ENCODE assay signal across 11 mouse cellular contexts in the genomic region with DNA sequence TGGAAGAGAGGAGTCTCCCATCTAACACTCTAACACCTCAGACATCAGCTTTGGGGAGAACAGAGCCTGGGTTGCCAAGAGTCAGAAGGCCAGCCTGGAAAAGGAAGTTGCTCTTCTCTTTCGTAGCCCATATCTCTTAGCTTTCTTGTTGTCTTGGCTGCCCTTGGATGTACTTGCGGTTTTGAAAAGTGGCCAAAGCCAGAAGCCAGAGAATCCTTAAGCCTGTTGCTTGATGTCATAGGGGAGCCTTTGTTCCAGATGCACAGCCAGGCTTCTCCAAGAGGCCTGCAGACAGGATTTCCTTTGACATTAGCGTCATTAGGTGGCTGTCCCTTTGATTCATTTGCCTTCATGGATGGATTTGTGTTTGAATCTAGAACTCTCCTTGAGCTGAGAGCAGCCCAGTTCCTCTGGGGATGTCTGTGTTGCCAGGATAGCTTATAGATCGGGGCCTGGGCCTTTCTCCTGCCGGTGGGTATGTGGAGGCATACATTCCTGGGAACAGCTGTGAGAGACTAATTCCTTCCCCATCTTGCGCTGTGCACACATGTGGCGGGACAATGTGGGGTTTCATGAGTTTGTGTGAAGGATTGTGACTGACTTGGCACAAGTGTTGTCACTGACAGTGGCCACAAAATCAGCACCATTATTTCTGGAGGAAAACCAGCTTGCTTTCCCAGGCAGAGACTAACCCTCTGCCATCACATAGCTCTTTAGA.
A peak's percentile ranks its signal among the peaks of the same experiment; 100 is the strongest.
DNase-seq lines count a peak whose midpoint lies in the region; ATAC-seq lines count a peak whose summit lies in the region.
"Had no signal": no experiment of that assay in that cellular context is flagged by ENCODE, and none has a peak within 500 bp of the region (broad histone marks: within the 10 kb centered on the region; RNA-seq: fewer than 3 reads in every experiment).

No protein-coding gene starts in this region.

- no peak overlapping the region for H3K27ac ChIP-seq in hindbrain, embryonic 11.5 days (ENCODE audit: low read depth, low read length)

- H3K4me1 ChIP-seq in hindbrain, embryonic 11.5 days (replicated peaks; ENCODE audit: control insufficient read depth, insufficient read depth, low read length), result no peaks in the 10 kb centered on the region

- H3K4me2 ChIP-seq in hindbrain, embryonic 11.5 days (replicated peaks; ENCODE audit: low read depth, low read length), result no peak overlapping the region

- no peaks in the 10 kb centered on the region for H3K27me3 ChIP-seq in hindbrain, embryonic 11.5 days (ENCODE audit: control insufficient read depth, insufficient read depth, low read length)

- no peak for ATAC-seq in hindbrain, embryonic 11.5 days (ENCODE audit: low FRiP score)
- ATAC-seq: forebrain, postnatal 0 days had no signal

- DNase-seq in adrenal gland, adult (ENCODE audit: inconsistent age in 2 of 2, low spot score in 1 of 2), result peak; percentile 85 to 91
- no peak for DNase-seq in adrenal gland, adult 18-20 months (ENCODE audit: low spot score in 2 of 2)
- DNase-seq in testis, postnatal 14 days (ENCODE audit: low spot score), result peak; percentile 66
- no peak for DNase-seq in testis, postnatal 10 days (ENCODE audit: low spot score)
- DNase-seq in kidney, postnatal 10 days, result peak; percentile 74
- DNase-seq in cerebellum, postnatal 25 days, result no peak
- no peak for DNase-seq in cerebellum, adult 11 months
- DNase-seq in hindbrain, embryonic 11.5 days (ENCODE audit: low spot score), result no peak
- DNase-seq: cerebellum, postnatal 10 days; forebrain, postnatal 0 days; liver had no signal

- no peaks in the 10 kb centered on the region for H3K36me3 ChIP-seq in hindbrain, embryonic 11.5 days (ENCODE audit: control insufficient read depth, insufficient read depth, low read length)

- H3K9ac ChIP-seq in hindbrain, embryonic 11.5 days (ENCODE audit: low read depth, low read length), result no peak overlapping the region
- H3K9ac ChIP-seq: forebrain, postnatal 0 days had no signal

- no peak overlapping the region for H3K4me3 ChIP-seq in hindbrain, embryonic 11.5 days (ENCODE audit: low read depth, low read length)

- WGBS in hindbrain, embryonic 11.5 days, result 81% methylated on average over 7 of the region's 7 CpGs

- H3K9me3 ChIP-seq in hindbrain, embryonic 11.5 days (ENCODE audit: control insufficient read depth, low read length), result no peaks in the 10 kb centered on the region

Comparison
In these comparisons a context has a peak if more than half of its experiments do, and no peak if none do; other contexts are left out.
1. DNase-seq: peak in adrenal gland, adult (2 of 2), testis, postnatal 14 days (single experiment) and kidney, postnatal 10 days (single experiment); none in adrenal gland, adult 18-20 months (0 of 2), testis, postnatal 10 days (single experiment), cerebellum, postnatal 25 days (0 of 2), cerebellum, adult 11 months (single experiment) and hindbrain, embryonic 11.5 days (single experiment).